Mouse (Mus musculus) bone marrow, adult 2 months (tissue): ENCODE results near the gene Auts2.

ENCODE experiments used
- CTCF ChIP-seq: fragments of 200-500 bp; IDR thresholded peaks from 2 replicates; pipeline ENCODE4 v1.5.1; 2011; ENCODE audit warnings: low read length, control low read depth; ENCODE audit not compliant: control insufficient read depth, insufficient read depth
- POLR2A ChIP-seq: fragments of 200-500 bp; IDR thresholded peaks from 2 replicates; pipeline ENCODE4 v1.6.1; 2011; ENCODE audit warnings: low read depth, mild to moderate bottlenecking, control low read depth, low read length, borderline replicate concordance; ENCODE audit not compliant: control insufficient read depth

GRCm38 (mm10) chr5:132341315-132341714, 201.8 kb downstream of the Auts2 start:
- TF ChIP-seq POLR2A (no peak), CTCF (no peak)
